Mouse (Mus musculus): Measurements from ENCODE around the gene Rtl5.

The Rtl5 gene

DNA sequence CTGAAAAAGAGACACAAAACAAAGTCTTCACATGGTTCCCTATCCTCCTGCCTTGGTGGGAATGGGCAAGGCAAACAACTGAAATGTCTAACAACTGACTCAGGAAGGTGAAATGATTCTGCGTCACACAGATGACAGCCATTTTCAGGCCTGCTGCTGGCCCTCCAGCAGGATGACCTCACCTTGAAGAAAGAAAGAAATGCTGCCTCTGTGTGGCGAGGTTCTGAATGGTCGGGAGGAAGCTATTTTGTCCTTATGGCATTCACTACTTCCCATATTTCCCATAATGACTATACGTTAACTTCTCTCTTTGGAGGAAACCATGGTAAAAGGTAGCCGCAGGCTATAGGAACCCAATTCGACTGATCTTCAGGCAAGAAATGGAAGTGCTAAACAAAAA, 4.0 kb downstream of the Rtl5 start:
- in situ Hi-C loops (cut with MboI, MseI), result no loop called here

DNA sequence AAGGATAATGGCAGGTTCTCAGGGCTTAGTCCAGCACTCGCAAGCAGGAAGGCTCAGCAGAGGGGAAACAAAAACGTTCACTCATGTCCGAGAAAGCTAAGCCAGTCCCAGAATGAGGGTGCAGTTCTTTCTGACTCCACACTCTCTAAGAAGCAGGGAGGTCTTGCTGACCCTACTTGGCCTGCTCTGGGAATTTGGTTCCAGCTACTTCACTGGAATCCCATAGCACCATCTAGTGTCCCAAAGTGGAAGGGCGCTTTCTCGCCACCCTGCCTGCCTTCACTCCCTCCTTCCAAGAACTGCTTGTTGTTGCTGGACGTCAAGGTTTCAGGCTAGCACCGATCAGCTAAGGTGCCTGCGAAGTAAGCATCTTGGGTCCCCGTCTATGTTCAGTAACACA, 5.0 kb downstream of the Rtl5 start:
- in situ Hi-C loops (cut with MboI, MseI), result no loop called here

DNA sequence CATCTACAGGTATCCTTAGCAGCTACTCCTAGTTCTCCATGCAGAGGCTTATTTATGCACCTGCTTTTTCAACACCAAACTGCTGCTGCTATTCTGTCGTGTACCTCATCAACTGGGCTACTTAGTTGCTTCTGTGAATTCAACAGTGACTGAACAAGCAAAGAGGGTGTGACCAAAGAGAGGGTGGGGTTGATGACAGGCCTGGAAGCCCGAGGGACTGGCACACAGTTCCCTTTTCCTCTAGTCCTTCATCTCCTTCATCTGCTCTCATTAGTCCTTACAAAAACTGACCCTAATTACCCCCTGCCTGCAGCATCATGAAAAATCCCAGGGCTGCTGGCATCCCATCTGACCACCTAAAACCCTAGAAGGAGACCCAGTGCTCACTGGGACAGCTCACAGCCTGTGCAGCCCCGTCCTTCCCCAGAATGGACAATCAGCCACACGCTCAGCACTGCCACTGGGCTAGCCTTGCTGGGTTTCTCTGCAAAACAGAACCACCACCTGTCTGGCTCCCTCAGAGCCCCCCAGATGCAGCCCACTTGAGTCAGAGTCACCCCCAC, 5.8 kb downstream of the Rtl5 start:
- in situ Hi-C loops (cut with MboI, MseI), result no loop called here

DNA sequence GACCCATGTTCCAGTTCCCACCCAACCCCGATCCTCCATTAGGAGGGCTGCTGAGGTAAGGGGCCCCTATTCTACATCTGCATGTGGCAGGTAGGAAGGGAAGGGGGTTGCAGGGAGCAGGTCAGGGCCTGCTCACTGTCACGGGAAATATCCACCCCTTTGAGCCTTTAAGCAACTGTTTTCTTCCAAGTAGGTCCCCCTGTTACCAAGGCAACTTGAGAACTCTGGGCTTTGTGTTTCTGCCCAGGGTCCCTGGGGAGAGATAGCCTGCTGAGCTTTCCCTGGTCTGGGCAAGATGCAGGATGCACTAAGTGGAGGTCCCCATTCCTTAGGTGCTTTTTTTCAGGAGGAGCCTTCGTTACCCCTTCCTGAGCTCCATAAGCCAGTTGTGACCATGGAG, 7.0 kb downstream of the Rtl5 start:
- in situ Hi-C loops (cut with MboI, MseI), result no loop called here

DNA sequence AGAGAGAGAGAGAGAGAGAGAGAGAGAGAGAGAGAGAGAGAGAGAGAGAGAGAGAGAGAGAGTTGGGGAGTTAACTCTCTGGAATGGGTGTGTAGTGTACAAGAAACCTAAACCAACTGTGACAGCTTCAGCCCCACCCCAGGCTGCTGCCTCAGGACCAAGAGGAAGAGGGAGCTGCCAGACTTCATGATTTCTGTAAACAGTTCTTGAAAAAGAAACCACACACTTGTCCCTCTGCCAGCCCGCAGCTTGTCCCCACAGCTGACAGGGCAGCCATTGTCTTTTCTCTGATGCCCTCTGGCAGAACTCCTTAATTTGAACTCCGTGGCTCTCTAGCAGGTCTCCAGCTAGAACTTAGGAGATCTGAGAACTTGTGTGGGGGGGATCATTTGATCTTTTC, 10.2 kb downstream of the Rtl5 start:
- in situ Hi-C loops (cut with MboI, MseI), result no loop called here

DNA sequence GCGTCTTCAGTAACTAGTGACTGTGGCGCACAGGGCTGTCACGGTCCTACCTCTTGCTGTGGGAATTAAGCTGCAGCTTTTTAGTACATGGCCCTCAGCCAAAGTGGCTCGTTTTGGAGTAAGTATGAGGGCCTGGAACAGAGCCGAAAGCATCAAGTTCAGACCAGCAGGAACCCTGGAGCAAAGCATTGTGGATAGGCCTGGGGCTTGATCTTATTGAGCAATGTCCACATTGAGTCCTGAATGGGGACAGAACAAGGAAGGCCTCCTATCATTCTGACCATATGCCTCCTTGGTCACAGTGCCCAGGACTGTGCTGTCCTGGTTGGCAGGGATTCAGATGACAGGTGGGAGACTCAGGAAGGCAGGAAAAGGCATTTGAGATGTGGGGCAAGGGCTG, 10.9 kb downstream of the Rtl5 start:
- in situ Hi-C loops (cut with MboI, MseI), result no loop called here

DNA sequence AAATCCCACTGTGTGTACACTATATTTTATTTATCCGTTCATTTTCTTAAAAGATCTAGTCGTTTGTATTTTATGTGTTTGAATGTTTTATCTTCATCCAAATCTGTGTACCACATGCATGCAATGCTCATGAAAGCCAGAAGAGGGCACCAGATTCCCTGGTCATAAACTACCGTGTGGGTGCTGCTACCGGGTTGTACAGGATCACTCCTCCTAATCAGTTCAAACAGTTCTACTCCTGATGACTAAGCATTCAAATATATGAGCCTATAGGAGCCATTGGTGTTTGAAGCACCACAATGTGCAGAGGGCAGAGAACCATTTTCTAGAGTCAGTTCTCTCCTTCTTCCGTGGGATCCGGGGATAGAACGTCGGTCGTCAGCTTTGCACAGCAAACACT, 11.7 kb downstream of the Rtl5 start:
- in situ Hi-C loops (cut with MboI, MseI), result no loop called here

DNA sequence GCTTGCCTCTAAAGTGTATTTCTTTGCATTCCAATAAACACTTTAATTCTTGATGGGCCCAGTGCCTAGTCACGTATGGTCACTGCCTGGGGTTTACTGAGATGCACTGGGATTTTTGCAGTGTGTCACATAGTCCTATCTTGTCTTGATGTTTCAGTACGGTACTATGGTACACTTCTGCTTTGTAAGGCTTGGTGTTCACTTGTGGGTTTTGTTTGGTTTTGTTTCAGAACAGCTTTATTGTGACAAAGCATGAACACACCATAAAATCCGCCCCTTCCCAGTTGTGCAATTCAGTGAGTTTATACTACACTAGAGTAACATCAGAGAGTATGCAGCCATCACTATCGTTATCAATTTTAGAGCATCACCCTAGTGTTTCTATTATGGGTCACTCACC, 17.1 kb downstream of the Rtl5 start:
- in situ Hi-C loops (cut with MboI, MseI), result no loop called here

DNA sequence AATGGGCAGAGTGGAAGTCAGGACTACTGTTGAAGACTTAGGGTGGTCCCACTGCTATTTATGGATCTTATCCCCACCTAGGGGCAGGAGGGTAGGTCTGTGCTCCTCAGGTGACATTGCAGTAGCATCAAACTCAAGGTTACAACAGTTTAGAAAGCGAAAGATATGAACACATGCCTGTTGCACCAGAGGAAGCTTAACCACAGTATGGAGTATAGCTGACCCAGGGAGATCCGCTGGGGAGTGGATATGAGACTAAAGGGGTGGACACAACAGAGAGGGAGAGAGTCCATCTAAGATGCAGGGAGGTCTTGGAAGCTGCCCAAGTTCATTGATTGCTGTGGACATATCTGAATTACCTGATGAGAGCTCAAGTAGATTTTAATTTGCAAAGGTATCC, 17.7 kb downstream of the Rtl5 start:
- in situ Hi-C loops (cut with MboI, MseI), result no loop called here

DNA sequence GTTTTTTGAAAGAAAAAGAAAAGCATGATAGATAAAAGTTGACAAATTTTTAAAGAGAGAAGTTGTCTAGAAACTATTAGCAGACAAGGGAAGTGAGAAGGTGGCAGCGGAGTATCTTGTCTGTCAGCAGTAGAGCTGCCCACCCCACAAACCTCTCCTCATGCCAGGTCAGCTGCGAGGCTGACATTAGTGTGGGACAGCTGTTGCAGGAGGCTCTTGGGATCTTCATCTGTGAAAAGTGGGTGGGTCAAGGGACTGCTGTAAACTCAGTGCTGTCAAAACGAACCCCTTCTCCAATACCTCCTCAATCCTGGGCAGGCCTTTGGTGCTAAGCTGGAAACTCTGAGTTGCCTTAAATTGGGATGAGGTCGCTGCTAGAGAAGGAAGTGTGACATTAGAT, 19.9 kb downstream of the Rtl5 start:
- in situ Hi-C loops (cut with MboI, MseI), result no loop called here

DNA sequence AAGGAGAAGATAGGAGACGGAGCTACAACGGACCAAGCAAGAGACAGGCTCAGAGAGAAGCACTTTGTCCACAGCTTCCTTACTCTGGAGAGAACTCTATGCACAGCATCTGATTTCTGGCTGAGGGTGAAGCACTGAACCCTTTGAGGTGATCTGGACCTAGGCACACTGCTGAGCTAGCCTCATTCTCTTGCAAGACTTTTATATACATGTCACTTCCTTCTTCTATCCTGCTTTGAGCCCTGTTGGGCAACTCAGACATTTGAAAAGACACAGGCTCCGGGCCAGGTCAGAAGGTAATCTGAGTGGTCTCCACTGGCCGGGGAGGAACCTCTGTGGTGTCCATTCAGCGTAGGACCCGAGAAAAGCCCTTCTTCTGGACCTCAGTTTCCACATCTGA, 20.6 kb downstream of the Rtl5 start:
- in situ Hi-C loops (cut with MboI, MseI), result no loop called here

DNA sequence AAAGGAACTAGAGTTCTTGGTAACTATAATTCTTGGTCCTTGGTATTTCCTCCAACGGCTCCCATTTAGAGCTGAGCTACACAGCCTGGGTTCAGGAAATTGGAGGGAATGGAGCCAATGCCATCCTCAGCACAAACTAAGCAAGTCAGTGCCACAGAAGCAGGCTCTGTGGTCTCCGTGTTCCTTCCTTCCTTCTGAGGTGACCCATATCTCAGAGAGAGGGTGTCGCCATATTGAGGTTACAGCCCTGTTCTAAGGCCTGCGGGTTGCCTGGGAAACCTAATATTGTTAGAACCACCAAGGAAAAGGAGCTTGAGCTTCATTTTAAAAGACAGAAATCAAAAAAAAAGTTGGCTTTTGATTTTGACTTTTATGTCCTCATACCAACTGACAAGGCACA, 28.7 kb downstream of the Rtl5 start:
- in situ Hi-C loops (cut with MboI, MseI), result no loop called here

DNA sequence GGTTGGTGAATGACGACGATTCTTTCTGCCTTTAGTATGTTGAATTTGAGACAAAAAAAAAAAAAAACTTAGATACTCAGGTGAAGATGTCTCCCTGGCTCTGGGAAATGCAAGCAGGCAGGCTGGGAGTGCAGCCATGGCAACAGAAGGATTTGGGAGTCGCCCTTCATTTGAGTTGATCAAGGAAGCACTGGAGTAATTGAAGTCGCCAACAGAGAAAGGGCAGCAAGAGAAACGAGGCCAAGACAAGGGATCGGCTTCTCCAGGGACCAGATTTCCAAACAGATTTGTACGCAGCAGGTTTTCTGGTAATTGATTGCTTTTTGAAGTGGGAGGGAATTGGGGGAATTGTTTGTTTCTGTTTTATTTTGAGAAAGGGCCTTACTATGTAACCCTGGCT, 29.5 kb downstream of the Rtl5 start:
- in situ Hi-C loops (cut with MboI, MseI), result no loop called here

DNA sequence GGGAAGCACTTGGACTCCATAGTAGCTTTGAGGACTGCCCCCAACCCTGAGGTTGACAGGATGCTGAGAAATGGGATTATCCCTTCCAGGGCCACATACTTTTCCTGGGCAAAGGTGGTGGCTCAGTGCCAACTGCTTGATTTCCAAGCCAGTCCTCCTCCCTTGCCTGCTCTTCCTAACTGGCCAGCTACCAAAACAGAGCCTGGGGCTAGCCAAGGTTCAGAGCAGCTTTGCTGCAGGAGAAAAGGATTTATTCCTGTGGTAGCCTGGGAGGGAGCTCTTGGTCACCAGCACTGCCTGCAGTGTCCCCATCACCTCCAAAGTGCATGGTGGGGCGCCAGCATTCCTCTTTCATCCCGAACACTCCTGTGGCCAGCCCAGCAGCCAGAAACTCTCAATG, 33.6 kb downstream of the Rtl5 start:
- in situ Hi-C loops (cut with MboI, MseI), result no loop called here

DNA sequence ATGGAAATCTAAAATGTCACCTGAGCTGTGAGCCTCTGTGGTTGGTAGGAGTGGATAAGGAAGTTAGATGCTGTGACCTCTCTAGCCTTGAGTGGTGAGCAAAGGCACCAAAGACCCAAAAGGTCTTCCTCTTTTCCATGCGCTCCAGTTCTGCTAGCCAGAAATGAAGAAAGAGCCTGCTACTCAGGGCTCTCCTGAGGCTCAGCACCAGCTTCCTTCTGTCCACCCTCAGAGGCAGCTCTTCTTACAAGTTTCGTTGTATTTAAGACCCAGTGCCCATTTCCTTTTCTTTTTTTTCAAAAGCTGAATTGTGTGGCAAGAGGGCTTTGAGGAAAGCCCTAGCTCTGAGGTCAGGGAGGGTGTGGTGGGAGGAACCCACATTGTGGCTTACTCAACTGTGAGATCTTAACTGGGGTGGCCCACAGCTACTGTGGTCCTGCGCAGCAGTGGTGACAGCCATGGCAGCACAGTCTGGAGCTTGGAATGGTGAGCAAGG, 34.2 kb downstream of the Rtl5 start:
- in situ Hi-C loops (cut with MboI, MseI), result no loop called here

DNA sequence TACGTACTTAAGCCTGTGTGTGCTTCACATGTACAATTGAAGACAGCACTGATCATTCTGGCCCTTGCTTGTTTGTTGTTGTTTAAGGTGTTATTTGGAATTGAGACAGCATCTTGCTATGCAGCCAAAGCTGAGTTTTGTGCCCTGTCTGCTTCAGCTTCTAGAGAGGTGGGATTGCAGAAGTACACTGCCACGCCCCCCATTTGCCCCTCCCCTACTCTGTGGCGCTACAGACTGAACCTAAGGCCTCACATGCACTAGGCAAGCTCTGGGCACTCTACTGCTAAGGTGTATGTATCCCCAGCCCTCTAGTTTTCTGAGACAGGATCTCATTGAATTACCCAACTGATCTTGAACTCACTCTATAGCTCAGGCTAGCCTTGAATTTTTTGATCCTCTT, 35.4 kb downstream of the Rtl5 start:
- in situ Hi-C loops (cut with MboI, MseI), result no loop called here

DNA sequence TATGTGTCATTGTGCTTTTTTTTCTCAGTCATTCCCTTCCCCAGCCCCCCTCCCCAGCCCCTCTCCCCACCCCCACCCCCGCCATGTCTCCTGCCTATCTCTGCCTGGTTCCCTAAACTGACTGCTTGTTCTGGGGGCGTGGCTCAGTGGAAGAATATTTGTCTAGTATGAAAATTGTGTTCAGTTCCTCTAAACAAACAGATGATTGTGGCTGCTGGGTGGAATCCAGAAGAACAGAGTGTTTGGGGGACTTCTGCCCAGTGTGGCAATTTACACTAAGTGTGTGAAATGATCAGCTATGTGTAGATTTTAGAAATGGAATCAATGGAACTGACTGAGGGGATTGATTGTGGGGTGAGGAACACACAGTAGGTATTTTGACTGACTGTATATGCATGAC, 37.5 kb downstream of the Rtl5 start:
- in situ Hi-C loops (cut with MboI, MseI), result no loop called here

DNA sequence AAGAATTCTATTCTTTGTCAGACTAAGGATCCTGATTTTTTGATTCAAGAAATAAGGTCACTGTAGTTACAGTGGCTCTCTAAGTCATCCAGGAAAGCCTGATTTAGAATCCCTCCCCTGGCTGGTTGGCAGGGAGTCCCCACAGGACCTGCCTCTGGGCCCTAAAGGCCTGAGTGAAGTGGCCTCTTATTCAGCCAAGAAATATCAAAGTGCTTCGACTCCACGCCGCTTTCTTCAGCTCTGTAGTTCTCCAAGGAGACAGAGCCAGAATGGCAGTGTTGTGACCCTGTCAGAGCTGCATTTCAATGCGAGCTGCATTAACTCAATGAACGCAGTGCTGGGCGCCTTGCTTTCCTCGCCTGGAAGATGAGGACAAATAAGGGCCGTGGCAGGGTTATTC, 38.7 kb downstream of the Rtl5 start:
- in situ Hi-C loops (cut with MboI, MseI), result no loop called here

DNA sequence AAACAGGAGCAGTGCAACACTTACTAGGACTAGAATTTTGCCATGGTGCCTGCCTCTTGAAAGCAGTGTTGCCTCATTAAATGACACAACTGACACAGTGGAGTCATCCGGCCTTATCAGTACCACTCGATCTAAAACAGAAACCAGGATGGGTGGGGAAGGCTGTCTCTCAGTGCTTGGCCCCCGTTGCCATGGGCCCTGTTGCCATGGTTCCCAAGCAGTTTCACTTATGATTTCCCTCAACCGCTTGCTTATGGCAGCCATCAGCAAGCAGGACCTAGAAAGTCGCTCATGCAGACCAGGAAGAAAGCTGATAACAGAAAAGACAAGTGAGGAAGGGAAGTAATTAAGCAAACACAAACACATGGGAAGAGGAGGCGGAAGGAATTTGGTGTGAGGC, 39.3 kb downstream of the Rtl5 start:
- in situ Hi-C loops (cut with MboI, MseI), result no loop called here

DNA sequence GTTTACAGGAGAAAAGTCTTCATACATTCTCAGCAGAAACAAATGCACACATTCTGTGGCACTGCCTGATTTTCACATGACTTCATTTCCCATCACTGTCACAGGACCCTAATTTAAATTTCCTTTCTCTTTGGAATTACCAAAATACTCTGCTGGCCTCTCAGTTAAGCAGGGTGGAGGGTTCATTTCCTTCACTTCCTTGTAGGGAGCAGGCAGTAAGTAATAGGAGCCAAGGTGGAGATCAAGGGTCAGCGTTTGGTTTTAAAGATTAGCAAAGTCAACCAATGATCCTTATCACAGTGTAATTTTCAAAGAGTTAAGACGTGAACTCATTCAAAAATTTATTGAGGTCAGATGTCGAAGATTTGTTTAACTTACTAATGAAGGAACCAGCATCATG, 46.1 kb downstream of the Rtl5 start:
- in situ Hi-C loops (cut with MboI, MseI), result no loop called here

DNA sequence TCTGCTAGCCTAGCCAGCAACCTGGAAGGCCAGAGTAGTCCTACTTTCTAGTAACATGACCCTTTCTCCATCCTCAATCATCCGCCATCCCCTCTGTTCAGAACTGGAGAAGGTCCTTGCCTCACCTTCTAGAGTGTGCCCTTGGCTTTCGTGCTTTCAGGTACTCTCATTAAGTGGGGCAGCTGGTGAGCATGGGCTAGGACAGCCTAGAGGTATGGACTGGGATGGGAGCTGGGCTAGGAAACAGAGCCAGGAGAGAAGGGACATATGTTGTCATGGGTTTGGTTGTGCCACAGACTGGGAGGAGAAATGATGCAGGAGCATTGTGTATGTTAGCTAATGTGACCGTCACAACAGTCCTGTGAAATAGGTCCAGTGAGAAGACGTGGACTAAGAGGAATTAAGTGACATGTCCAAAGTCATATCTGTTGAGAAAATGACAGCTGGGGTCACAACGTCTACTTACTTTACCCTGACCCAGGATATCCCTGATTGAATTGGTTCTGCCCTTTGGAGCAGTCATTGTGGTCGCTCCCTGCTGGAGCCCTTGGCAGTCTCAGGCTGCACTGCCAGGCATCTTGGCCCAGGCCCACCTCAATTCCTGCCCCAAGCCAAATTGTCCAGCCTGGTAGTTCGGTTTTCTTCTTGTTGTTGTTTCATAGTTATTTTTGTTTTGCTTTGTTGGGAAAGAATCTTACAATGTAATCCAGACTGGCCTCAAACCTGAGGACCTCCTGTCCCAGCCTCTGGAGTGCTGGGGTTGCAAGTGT, 51.4 kb downstream of the Rtl5 start:
- in situ Hi-C loops (cut with MboI, MseI), result no loop called here

DNA sequence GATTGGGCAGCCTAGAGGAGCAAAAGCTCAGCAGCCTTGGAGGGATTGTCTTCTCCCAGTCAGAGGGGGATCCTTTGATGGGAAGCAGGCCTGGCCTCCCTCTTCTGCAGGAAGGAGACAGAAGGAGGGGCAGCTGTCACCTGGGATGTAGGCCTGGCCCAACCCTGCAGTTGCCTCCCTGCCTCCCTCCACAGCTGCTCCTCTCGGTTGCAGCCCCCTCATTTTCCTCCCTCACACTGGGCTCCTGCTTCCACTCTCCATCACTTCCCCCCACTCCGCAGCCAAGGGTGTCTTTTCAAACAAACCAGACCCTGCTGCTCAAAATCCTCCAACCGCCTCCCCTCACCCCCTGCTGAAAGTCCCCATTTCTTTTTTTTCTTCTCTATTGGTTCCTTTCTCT, 52.2 kb downstream of the Rtl5 start:
- in situ Hi-C loops (cut with MboI, MseI), result no loop called here

DNA sequence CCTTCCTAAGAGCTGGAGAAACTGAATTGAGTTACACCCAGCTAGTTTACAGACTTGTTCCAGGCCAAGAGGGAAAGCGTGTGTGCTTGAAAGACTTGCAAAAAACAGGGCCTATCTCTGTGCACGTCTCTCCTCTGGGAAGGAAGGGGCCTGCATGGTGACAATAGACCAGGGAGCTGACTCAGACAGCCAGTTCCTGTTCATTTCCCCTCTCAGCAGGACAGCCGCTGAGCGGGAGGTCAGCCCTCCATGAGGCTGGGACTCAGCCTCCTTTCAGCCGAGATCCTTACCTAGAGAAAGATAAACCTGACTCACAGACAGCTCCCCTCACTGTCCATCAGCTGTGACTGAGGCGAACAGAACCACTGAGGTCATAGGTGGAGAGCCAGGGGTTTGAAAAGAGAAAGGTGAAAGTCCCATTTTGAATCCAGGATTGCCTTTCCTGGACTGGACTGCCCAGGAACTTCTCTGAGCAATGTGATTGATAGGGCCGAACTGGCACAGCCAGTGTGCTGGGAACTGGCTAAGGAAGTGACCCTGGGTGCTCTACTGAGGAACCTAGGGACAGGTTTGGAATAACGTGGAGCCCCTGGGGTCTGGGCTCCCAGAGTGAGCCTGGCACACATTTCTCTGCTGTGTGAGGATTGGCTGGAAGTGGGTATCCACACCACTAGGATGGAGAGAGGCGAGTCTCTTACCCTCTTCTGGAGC, 53.7 kb downstream of the Rtl5 start:
- in situ Hi-C loops (cut with MboI, MseI), result no loop called here
